ENCODE assay signal across 18 mouse cellular contexts in the genomic region with DNA sequence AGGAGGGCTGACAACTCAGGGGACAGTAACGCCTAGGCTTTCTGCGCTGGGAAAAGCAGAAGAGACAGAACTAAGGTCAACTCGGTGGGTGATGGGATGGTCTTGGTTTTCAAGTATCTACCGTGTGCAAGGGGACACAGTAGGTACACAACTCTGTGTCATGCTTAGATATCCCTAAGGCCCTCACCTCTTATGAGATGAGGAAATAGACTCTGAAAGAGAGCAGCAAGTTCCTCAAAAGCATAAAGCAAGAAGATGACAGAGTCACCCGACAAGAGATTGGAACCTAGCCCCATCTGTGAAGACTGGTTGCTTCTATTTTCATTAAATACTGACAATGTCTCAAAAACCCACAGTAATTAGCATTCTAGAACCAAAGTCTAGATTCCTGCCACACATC. TPM values are rescaled to one million over a fixed set of nuclear protein-coding genes. Genes with fewer than 3 reads are reported as not detected.
DNase-seq lines count a peak whose midpoint lies in the region; ATAC-seq lines count a peak whose summit lies in the region.
"Had no signal": no experiment of that assay in that cellular context is flagged by ENCODE, and none has a peak within 500 bp of the region (broad histone marks: within the 10 kb centered on the region; RNA-seq: fewer than 3 reads in every experiment).

No protein-coding gene starts in this region.

- ATAC-seq in granulocyte monocyte progenitor cell, adult 5-6 weeks (replicated peaks; ENCODE audit: poor library complexity, severe bottlenecking): peak; percentile 70
- ATAC-seq in megakaryocyte progenitor cell, adult 5-6 weeks (replicated peaks; ENCODE audit: poor library complexity): peak; percentile 54; the same call in 1 of the 2 replicates
- ATAC-seq: activated CD4-positive, CD25-positive, alpha-beta regulatory T cell, adult 4 months; forebrain, embryonic 14.5 days; forebrain, embryonic 16.5 days; Patski had no signal

- DNase-seq in MEL-GATA-1-ER (ENCODE audit: extremely low read depth, low read depth): peak; percentile 73
- DNase-seq in retina, postnatal 1 day: no peak
- no peak for DNase-seq in right cerebral cortex, postnatal 4 days
- no peak for DNase-seq in adrenal gland, postnatal 36 days
- DNase-seq: adrenal gland, adult 8-10 months; adrenal gland, postnatal 14 days; cerebellum, adult 11 months; cerebellum, adult 18-20 months; cerebellum, adult 8-10 months; cerebellum, adult 9-11 months; cerebellum, postnatal 14 days; cerebellum, postnatal 36 days had no signal

RNA-seq across cellular contexts. Expression of a gene that starts 10.0 kb away (rescaled TPM):
- total RNA-seq in granulocyte monocyte progenitor cell, adult 5-6 weeks (2014; fragmentation: Nextera tagmentation): 20.5 and 20.9 TPM in 2 replicates
- total RNA-seq in granulocyte monocyte progenitor cell, adult 5-6 weeks (2017): 14.2 and 23.8 TPM in 2 replicates
- 13.3 and 16.0 TPM in 2 replicates for total RNA-seq in megakaryocyte progenitor cell, adult 5-6 weeks (2015)
- 20.2 and 41.1 TPM in 2 replicates for total RNA-seq in megakaryocyte progenitor cell, adult 5-6 weeks (2017)
- total RNA-seq in adrenal gland, postnatal 36 days (2021): 10 to 100 TPM; 56.4 to 66.5 TPM

RNA-seq across cellular contexts. Expression of a gene that starts 42.7 kb away (rescaled TPM):
- 5.2 and 10.2 TPM in 2 replicates for total RNA-seq in granulocyte monocyte progenitor cell, adult 5-6 weeks (2014; fragmentation: Nextera tagmentation)
- 17.1 and 20.9 TPM in 2 replicates for total RNA-seq in granulocyte monocyte progenitor cell, adult 5-6 weeks (2017)
- 10.0 and 14.6 TPM in 2 replicates for total RNA-seq in megakaryocyte progenitor cell, adult 5-6 weeks (2015)
- total RNA-seq in megakaryocyte progenitor cell, adult 5-6 weeks (2017): 13.7 and 16.9 TPM in 2 replicates
- 10 to 100 TPM; 31.7 to 32.5 TPM for total RNA-seq in adrenal gland, postnatal 36 days (2021)
